Mouse (Mus musculus) CD4-positive, CD25-positive, alpha-beta regulatory T cell (primary cell): ENCODE results near the gene Trmt112. TPM values are rescaled to one million over a fixed set of nuclear protein-coding genes. Genes with fewer than 3 reads are reported as not detected.

Source experiments
- polyA plus RNA-seq: library from polyadenylated mRNA; unstranded; fragments of 100-300 nt; shearing (Covaris generic); gene quantifications from one replicate; pipeline ENCODE4 v1.2.1, GENCODE M21; 2017

The Trmt112 gene
- 169 TPM for polyA plus RNA-seq

GRCm38 (mm10) chr19:6909507-6910289 lies at the start of gene Trmt112, which contains the start of gene Prdx5:
Gene Trmt112 (plus strand): TSS chr19:6909698.
Gene Prdx5 (minus strand): TSS chr19:6910106.

GRCm38 (mm10) chr19:6921647-6922567 lies 12.4 kb downstream of the Trmt112 start, which contains the start of gene Esrra:
Gene Esrra (minus strand): TSS chr19:6921813.

GRCm38 (mm10) chr19:6925307-6925573 lies 15.7 kb downstream of the Trmt112 start, which contains the start of gene Catsperz:
Gene Catsperz (minus strand): TSS chr19:6925380.

GRCm38 (mm10) chr19:6934195-6934977 lies 24.9 kb downstream of the Trmt112 start, which contains the start of gene Kcnk4:
Gene Kcnk4 (minus strand): TSS chr19:6934515.

GRCm38 (mm10) chr19:6941372-6942248 lies 32.1 kb downstream of the Trmt112 start, which contains the start of gene Bad:
Gene Bad (plus strand): TSS chr19:6941861.

GRCm38 (mm10) chr19:6942249-6942691 lies 32.8 kb downstream of the Trmt112 start, which contains the start of gene Gpr137:
Gene Gpr137 (minus strand): TSS chr19:6942480.

Other genes starting within 250 kb of the Trmt112 start
- 45.6 TPM for gene Rps6ka4, start 69.1 kb upstream of the Trmt112 start, polyA plus RNA-seq
- 46.8 TPM for gene Ccdc88b, start 51.5 kb upstream of the Trmt112 start, polyA plus RNA-seq
- gene Prdx5, start 408 bp downstream of the Trmt112 start, polyA plus RNA-seq, result 240 TPM
- 24.5 TPM for gene Esrra, start 12.1 kb downstream of the Trmt112 start, polyA plus RNA-seq
- gene Catsperz, start 15.7 kb downstream of the Trmt112 start, polyA plus RNA-seq, result not detected
- gene Kcnk4, start 24.8 kb downstream of the Trmt112 start, polyA plus RNA-seq, result 0.26 TPM
- gene Bad, start 32.2 kb downstream of the Trmt112 start, polyA plus RNA-seq, result 31.7 TPM
- gene Gpr137, start 32.8 kb downstream of the Trmt112 start, polyA plus RNA-seq, result 15.2 TPM
- gene Ppp1r14b, start 65.3 kb downstream of the Trmt112 start, polyA plus RNA-seq, result 185 TPM
- gene Plcb3, start 66.8 kb downstream of the Trmt112 start, polyA plus RNA-seq, result 30.8 TPM
- 40.8 TPM for gene Fkbp2, start 70.8 kb downstream of the Trmt112 start, polyA plus RNA-seq
- 9.3 TPM for gene Vegfb, start 78.0 kb downstream of the Trmt112 start, polyA plus RNA-seq
- gene Dnajc4, start 82.9 kb downstream of the Trmt112 start, polyA plus RNA-seq, result 57.7 TPM
- gene Nudt22, start 86.4 kb downstream of the Trmt112 start, polyA plus RNA-seq, result 25.7 TPM
- gene Trpt1, start 86.4 kb downstream of the Trmt112 start, polyA plus RNA-seq, result 5.3 TPM
- 376 TPM for gene Fermt3, start 109.8 kb downstream of the Trmt112 start, polyA plus RNA-seq
- gene Stip1, start 130.3 kb downstream of the Trmt112 start, polyA plus RNA-seq, result 163 TPM
- 26.0 TPM for gene Macrod1, start 147.1 kb downstream of the Trmt112 start, polyA plus RNA-seq
- 0.04 TPM for gene Flrt1, start 196.0 kb downstream of the Trmt112 start, polyA plus RNA-seq